Mouse (Mus musculus) cerebellum, adult 18-20 months (tissue): ENCODE results near the gene Eva1c.

ENCODE experiments used
- DNase-seq, 2 experiments: peaks; one replicate each; pipeline ENCODE4 v3.0.0; 2021

The Eva1c gene

DNA sequence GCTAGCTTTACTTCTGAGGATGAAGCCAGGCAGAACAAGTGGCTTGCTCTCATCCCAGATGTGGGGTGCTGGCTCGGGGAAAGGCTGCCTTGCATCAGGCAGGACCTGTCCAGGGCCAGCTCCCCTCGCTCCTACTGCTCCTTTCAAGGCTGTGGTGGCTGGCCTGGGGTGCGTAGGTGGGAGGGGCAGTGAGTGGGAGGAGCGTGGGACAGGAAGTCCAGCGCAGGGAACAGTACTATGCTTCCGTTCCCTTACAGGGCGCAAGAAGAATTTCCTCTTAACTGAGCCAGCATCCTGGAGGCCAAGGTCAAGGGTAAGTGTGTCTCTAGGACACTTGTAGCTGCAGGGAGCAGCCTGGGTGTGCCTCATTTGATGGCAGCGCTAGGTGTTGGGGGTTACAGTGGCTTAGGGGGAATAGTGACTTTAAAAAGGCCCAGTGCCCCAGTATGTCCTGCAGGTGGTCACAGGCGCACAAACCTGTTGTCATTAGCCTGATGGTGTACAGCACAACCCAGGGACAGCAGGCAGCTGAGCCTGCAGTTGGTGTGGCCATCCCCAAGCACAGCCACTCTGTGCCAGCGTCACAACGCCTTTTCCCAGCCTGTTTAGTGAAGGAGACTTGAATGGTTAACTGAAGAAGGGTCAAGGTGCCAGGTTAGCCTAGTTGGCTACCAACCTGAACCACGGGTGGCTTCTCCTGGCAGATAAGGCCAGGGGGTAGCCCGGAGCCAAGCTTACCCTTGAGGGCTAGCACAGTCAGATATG, 98.3 kb downstream of the Eva1c start:
- no peak for DNase-seq

DNA sequence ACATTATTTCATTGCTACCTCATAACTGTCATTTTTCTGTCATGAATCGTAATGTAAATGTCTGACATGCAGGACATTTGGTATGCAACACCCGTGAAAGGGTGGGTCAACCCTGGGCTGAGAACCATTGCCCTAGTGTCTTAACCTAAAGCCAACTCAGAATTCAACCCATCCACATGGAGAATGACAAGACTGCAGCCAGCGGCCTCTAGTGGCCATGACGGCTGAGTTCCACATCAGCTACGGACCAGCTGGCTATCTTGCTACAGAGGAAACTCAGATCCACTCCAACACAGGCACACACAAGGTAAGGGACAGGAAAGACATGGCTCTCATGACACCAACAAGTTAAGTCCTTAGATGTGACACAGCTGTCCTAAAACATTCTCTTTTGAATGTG, 98.9 kb downstream of the Eva1c start:
- DNase-seq, result peak; percentile 59 to 61

DNA sequence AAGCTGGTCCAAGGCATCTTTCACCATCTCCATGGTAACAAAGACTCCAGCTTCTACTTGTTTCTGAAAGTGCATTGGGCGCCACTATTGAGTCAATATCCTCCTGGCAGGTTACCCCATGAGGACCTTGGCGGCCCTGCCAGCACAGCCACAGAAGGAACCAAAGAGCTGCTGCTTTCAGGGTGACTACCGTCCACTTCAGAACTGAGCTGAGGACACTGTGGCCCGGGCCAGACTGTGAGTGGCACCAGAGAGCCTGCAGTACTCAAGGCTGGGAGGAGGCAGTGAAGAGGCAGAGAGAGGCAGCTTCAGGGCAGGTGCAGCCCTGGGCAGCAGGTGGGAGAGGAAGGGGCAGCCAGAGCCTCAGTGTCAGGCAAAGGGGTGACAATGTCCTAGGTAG, 100.9 kb downstream of the Eva1c start:
- DNase-seq, result no peak

DNA sequence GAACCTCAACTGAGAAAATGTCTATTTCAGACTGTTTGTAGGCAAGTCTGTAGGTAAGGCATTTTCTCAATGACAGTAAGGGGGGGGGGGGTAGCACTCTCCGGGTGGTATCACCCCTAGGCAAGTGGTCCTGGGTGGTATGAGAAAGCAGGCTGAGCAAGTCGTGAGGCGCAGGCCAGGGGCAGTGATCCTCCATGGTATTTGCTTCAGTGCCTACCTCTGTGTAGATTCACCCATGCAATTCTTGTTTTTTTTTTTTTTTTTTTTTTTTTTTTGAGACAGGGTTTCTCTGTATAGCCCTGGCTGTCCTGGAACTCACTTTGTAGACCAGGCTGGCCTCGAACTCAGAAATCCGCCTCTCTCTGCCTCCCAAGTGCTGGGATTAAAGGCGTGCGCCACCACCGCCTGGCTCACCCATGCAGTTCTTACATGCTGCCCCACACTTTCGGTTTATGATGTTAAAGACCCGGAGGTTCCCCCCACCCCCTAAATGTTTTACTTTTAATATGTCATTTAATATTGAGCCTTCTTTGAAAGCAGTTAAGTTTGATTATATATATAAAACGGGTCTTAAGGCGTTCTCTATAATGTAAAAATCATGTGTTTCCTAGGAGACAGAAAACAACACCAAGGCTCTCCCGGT, 107.1 kb downstream of the Eva1c start:
- DNase-seq, result no peak

DNA sequence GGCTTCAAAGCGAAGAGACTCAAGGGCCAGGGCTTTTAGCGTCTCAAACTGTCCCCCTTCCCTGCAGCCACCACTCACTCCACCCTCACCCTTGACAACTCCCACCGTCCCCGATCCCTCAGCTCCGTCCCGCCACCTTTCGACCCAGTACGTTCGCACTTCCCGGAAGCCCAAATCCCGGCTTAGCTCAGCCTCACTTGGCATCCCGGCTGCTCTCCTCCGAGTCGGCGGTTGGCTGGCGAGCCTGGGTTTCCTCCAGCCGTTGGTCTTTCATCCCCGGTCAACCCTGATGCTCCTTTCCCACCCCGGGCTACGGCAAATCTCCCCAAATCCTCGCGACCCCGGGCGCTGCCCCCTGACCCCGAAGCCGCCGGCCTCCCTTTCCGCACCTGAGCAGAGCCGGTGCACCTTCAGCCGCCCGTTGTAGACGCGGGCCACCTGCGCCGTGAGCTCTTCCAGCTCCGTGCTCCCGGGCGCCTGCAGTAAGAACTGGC, 107.7 kb downstream of the Eva1c start:
- DNase-seq, result peak in 1 of 2 experiments; percentile 67

DNA sequence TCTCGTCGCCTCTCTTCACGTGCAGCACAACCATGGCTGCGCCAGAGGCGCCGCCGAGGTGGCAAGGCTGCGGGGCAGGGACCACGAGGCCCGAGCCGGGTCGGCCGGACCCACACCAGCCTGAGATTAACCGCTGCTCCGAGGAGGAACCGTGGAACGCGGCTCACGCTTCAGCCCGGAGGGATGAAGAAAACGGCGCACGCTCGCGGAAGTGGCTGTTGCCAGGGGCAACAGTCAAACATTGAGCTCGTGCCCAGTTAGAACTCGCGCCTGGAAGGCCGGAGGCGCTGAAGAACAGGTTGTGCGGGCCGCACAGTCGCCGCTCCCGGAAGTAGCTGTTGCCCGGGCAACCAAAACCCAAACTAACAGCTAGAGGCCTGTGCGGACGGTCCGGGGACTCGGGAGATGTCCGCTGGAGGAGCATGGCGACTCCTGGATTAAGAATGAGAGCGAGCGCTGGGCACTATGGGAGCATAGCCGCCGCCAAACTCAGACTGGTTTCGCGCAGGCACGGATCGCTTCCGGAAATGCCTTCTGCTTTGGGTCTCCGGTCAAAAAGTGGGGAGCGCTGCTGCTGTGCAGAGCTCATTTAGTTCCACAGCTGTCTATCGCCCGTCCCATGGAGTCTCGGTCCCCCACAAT, 108.3 kb downstream of the Eva1c start, which contains the start of gene Cfap298:
Cfap298 (minus strand) TSS at position 428 of the 642 bp plus-strand sequence.
- DNase-seq, result peak; percentile 92 to 95

DNA sequence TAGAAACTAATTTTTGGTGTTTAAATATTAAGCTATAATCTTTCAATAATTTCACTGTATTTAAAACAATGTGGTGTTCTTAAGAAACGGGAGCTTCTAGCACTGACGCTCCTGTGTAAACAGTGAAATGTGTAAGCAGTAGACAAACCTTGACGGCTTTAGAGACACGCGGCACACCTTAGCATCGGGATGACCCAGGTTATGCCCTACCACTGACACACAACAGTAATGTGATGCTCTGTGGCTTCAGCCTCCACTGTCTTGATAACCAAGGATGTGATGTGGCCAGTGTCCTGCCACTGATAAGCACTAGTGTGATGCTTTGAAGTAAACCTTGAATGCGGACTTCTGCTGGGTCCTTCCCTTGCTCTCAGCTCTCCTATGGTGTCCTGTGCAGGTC, 114.7 kb downstream of the Eva1c start:
- DNase-seq, result no peak

DNA sequence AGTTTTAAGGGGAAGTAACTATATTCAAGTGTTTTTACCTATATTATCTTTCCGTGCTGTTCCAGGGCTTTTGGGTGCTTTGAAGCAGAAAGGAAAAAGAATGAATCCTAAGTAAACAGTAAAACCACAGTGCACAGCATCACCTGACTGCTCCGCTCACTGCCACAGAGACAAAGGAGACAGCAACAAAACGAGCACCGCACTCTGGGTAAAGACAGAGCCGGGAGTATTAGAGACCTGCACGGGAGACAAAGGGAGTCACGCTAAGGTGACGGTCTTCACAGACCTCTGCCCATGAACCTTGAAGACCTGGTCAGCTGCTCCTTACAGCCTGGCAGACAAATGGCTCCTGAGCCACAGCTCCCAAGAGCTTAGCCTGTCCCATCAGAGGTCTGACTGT, 120.5 kb downstream of the Eva1c start:
- no peak for DNase-seq

DNA sequence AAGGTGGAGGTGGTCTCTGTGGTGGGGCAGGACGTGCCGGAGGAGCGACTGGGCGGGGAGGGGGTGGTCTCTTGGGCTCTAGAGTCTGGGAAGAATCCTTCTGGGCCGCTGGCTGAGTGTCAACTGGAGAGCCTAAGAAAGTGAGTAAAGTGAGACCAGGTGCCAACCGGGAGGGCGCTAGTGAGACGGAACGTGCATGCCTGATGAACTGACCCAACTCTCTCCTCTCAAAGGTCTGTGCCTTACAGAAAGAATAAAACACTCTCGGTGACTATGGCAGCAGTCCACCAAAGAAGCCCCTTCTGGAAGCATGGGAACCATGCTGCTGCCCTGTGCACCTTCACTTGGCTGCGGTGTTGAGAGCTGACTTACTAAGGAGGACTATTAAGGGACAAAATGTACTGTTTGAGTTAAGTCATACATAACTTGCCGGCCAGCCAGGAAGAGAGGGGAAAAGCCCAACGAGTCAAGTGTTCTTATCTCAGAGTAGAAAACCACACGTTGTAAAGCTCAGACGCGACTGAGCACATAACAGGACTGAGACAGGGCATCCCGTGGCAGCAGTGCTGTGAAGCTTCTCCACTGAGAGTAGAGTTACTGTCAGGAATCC, 123.9 kb downstream of the Eva1c start:
- DNase-seq, result no peak

DNA sequence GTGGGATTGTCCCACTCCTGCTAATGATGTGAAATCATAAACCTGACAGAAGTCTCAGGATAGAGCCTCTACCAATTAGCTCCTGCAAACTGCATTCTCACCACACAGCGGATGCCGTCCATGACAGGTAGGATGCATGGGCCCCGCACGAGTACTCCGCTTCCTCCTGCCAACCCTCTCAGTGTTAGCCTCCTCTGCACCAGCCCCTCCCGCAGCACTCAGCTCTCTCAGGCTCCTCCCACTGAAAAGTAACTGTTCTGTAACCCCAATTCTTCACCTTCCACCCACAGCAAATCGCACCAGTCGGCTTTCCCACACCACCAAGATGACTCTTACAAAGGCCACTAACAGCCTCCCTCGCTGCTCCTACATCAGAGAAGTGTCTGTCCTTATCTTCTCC, 126.6 kb downstream of the Eva1c start:
- DNase-seq, result no peak

DNA sequence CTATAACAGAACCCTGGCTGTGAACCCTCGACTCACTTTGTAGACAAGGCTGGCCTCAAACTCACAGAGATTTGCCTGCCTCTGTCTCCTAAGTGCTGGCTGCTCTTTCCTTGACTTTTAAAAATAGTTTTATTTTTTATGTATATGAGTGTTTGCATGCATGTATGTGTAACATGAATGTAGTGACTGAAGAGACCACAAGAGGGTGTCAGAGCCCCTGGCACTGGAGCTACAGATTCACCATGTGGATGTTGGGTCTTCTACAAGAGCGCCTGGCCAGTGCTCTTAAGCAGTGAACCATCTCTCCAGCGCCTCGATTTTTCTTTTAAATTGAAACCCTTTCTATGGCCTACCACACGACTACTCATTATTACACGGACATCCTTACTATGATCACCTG, 127.3 kb downstream of the Eva1c start:
- DNase-seq, result no peak
